13 mouse cellular contexts compared by ENCODE assay signal in genomic region chr5:81155791-81156190, GRCm38 (mm10).
A peak's percentile ranks its signal among the peaks of the same experiment; 100 is the strongest.
DNase-seq lines count a peak whose midpoint lies in the region; ATAC-seq lines count a peak whose summit lies in the region.
"Had no signal": no experiment of that assay in that cellular context is flagged by ENCODE, and none has a peak within 500 bp of the region (broad histone marks: within the 10 kb centered on the region; RNA-seq: fewer than 3 reads in every experiment).

No protein-coding gene starts in this region.

- H3K27me3 ChIP-seq in neural tube, embryonic 13.5 days = no peaks in the 10 kb centered on the region
- no peaks in the 10 kb centered on the region for H3K27me3 ChIP-seq in neural tube, embryonic 15.5 days (replicated peaks)
- H3K27me3 ChIP-seq in forebrain, embryonic 15.5 days = peaks cover 6% of the 10 kb centered on the region; the same call in 1 of the 2 replicates
- no peaks in the 10 kb centered on the region for H3K27me3 ChIP-seq in midbrain, embryonic 14.5 days (ENCODE audit: control insufficient read depth, insufficient read depth, low read length)
- H3K27me3 ChIP-seq: lung, embryonic 15.5 days had no signal

- no peak for ATAC-seq in neural tube, embryonic 13.5 days (ENCODE audit: low read depth)
- ATAC-seq in neural tube, embryonic 15.5 days (ENCODE audit: low FRiP score) = no peak
- ATAC-seq in forebrain, embryonic 15.5 days (replicated peaks) = peak; percentile 83
- ATAC-seq in midbrain, embryonic 14.5 days (ENCODE audit: low FRiP score, low TSS enrichment) = peak; percentile 66

- H3K36me3 ChIP-seq in neural tube, embryonic 13.5 days = no peaks in the 10 kb centered on the region
- no peaks in the 10 kb centered on the region for H3K36me3 ChIP-seq in neural tube, embryonic 15.5 days
- H3K36me3 ChIP-seq in forebrain, embryonic 15.5 days = no peaks in the 10 kb centered on the region
- H3K36me3 ChIP-seq in midbrain, embryonic 14.5 days (ENCODE audit: control insufficient read depth, insufficient read depth, low read length) = no peaks in the 10 kb centered on the region
- H3K36me3 ChIP-seq: lung, embryonic 15.5 days had no signal

- peak overlapping the region; percentile 13; the same call in 1 of the 2 replicates for H3K4me2 ChIP-seq in neural tube, embryonic 13.5 days
- no peak overlapping the region for H3K4me2 ChIP-seq in neural tube, embryonic 15.5 days
- H3K4me2 ChIP-seq in forebrain, embryonic 15.5 days (replicated peaks) = peak overlapping the region; percentile 22; the same call in 1 of the 2 replicates
- H3K4me2 ChIP-seq in midbrain, embryonic 14.5 days (ENCODE audit: low read length) = no peak overlapping the region
- H3K4me2 ChIP-seq: lung, embryonic 15.5 days had no signal

- DNase-seq in cerebellum, adult 8-10 months = peak; percentile 14
- DNase-seq in midbrain, embryonic 14.5 days = peak; percentile 69
- DNase-seq in adrenal gland, adult 2 months = no peak
- DNase-seq in adrenal gland, adult 8-10 months = no peak
- DNase-seq in urinary bladder, postnatal 4 days (ENCODE audit: low spot score in 2 of 2) = no peak
- DNase-seq: gastrocnemius, postnatal 36 days; heart, postnatal 36 days; kidney, postnatal 10 days; thymus, adult 18-20 months had no signal

- no peaks in the 10 kb centered on the region for H3K9me3 ChIP-seq in neural tube, embryonic 13.5 days
- no peaks in the 10 kb centered on the region for H3K9me3 ChIP-seq in neural tube, embryonic 15.5 days (replicated peaks)
- H3K9me3 ChIP-seq in forebrain, embryonic 15.5 days = no peaks in the 10 kb centered on the region
- no peaks in the 10 kb centered on the region for H3K9me3 ChIP-seq in midbrain, embryonic 14.5 days (ENCODE audit: control insufficient read depth, low read length)
- H3K9me3 ChIP-seq: lung, embryonic 15.5 days had no signal

- H3K4me3 ChIP-seq in neural tube, embryonic 13.5 days = no peak overlapping the region
- no peak overlapping the region for H3K4me3 ChIP-seq in neural tube, embryonic 15.5 days (replicated peaks)
- H3K4me3 ChIP-seq in forebrain, embryonic 15.5 days = no peak overlapping the region
- H3K4me3 ChIP-seq in midbrain, embryonic 14.5 days (replicated peaks; ENCODE audit: low read depth, low read length) = no peak overlapping the region
- H3K4me3 ChIP-seq: lung, embryonic 15.5 days had no signal

- WGBS in neural tube, embryonic 13.5 days = 54% methylated on average over 12 of the region's 12 CpGs
- 48% methylated on average over 12 of the region's 12 CpGs for WGBS in neural tube, embryonic 15.5 days
- WGBS in forebrain, embryonic 15.5 days = 9% methylated on average over 12 of the region's 12 CpGs
- WGBS in midbrain, embryonic 14.5 days = 30% methylated on average over 12 of the region's 12 CpGs

- no peak overlapping the region for H3K9ac ChIP-seq in neural tube, embryonic 13.5 days
- no peak overlapping the region for H3K9ac ChIP-seq in neural tube, embryonic 15.5 days (replicated peaks)
- no peak overlapping the region for H3K9ac ChIP-seq in forebrain, embryonic 15.5 days (replicated peaks)
- no peak overlapping the region for H3K9ac ChIP-seq in midbrain, embryonic 14.5 days (replicated peaks; ENCODE audit: low read length)
- H3K9ac ChIP-seq: lung, embryonic 15.5 days had no signal

- H3K4me1 ChIP-seq in neural tube, embryonic 13.5 days (replicated peaks) = peaks cover 25% of the 10 kb centered on the region
- peaks cover 16% of the 10 kb centered on the region for H3K4me1 ChIP-seq in neural tube, embryonic 15.5 days
- peaks cover 13% of the 10 kb centered on the region for H3K4me1 ChIP-seq in forebrain, embryonic 15.5 days
- peaks cover 20% of the 10 kb centered on the region for H3K4me1 ChIP-seq in midbrain, embryonic 14.5 days (ENCODE audit: control insufficient read depth, insufficient read depth, low read length)
- H3K4me1 ChIP-seq: lung, embryonic 15.5 days had no signal

- H3K27ac ChIP-seq in neural tube, embryonic 13.5 days (replicated peaks) = no peak overlapping the region
- no peak overlapping the region for H3K27ac ChIP-seq in neural tube, embryonic 15.5 days (replicated peaks)
- no peak overlapping the region for H3K27ac ChIP-seq in forebrain, embryonic 15.5 days (replicated peaks)
- no peak overlapping the region for H3K27ac ChIP-seq in midbrain, embryonic 14.5 days (replicated peaks; ENCODE audit: low read depth, low read length)
- H3K27ac ChIP-seq: lung, embryonic 15.5 days had no signal

Comparison
In these comparisons a context has a peak if more than half of its experiments do, and no peak if none do; other contexts are left out.
1. H3K4me2 ChIP-seq: peak in neural tube, embryonic 13.5 days (single experiment) and forebrain, embryonic 15.5 days (single experiment); none in neural tube, embryonic 15.5 days (single experiment) and midbrain, embryonic 14.5 days (single experiment).
2. ATAC-seq: peak in forebrain, embryonic 15.5 days (single experiment) and midbrain, embryonic 14.5 days (single experiment); none in neural tube, embryonic 13.5 days (single experiment) and neural tube, embryonic 15.5 days (single experiment).
3. DNase-seq: peak in cerebellum, adult 8-10 months (single experiment) and midbrain, embryonic 14.5 days (single experiment); none in adrenal gland, adult 2 months (single experiment), adrenal gland, adult 8-10 months (single experiment) and urinary bladder, postnatal 4 days (0 of 2).